Mouse (Mus musculus): ENCODE measurements at regions not wholly inside any gene's neighbourhood (a gene's known extent, or its start where the extent isn't known, plus 50 kb on each side); places are given as distances from the start of the nearest gene placed in this dataset.

GRCm38 (mm10) chr8:26384305-26384993, 265.1 kb downstream of the Gm45692 start:
- no peaks in the 10 kb centered on the region for H3K36me3 ChIP-seq (ENCODE audit: control insufficient read depth, insufficient read depth, low read length, poor library complexity, severe bottlenecking)
- TF ChIP-seq EP300 (IDR thresholded peaks at IDR 0.05; ENCODE audit: insufficient read depth, low read depth, low read length) (no peak), POLR2A (IDR thresholded peaks at IDR 0.05; ENCODE audit: insufficient read depth, low read length) (no peak), CTCF (IDR thresholded peaks at IDR 0.05; ENCODE audit: low read depth, low read length) (no peak)
- H3K27me3 ChIP-seq (ENCODE audit: control insufficient read depth, insufficient read depth, low read length, poor library complexity, severe bottlenecking): no peaks in the 10 kb centered on the region
- no peak overlapping the region for H3K9ac ChIP-seq (ENCODE audit: low read depth, poor library complexity, severe bottlenecking)
- H3K4me3 ChIP-seq (ENCODE audit: low read depth, low read length): no peak overlapping the region
- no peaks in the 10 kb centered on the region for H3K4me1 ChIP-seq (ENCODE audit: control insufficient read depth, insufficient read depth, low read length)
- no peaks in the 10 kb centered on the region for H3K9me3 ChIP-seq (replicated peaks; ENCODE audit: control insufficient read depth, insufficient read depth, low read length, poor library complexity, severe bottlenecking)
- no peak overlapping the region for H3K27ac ChIP-seq (ENCODE audit: insufficient read depth, low read length)

GRCm38 (mm10) chr8:26384994-26385345, 265.6 kb downstream of the Gm45692 start:
- no peak for TF ChIP-seq POLR2A (IDR thresholded peaks at IDR 0.05; ENCODE audit: insufficient read depth, low read length)
- TF ChIP-seq EP300 (IDR thresholded peaks at IDR 0.05; ENCODE audit: insufficient read depth, low read depth, low read length): no peak
- no peak for TF ChIP-seq CTCF (IDR thresholded peaks at IDR 0.05; ENCODE audit: low read depth, low read length)
- H3K4me3 ChIP-seq (ENCODE audit: low read depth, low read length): no peak overlapping the region
- no peaks in the 10 kb centered on the region for H3K9me3 ChIP-seq (replicated peaks; ENCODE audit: control insufficient read depth, insufficient read depth, low read length, poor library complexity, severe bottlenecking)
- H3K27me3 ChIP-seq (ENCODE audit: control insufficient read depth, insufficient read depth, low read length, poor library complexity, severe bottlenecking): no peaks in the 10 kb centered on the region
- H3K36me3 ChIP-seq (ENCODE audit: control insufficient read depth, insufficient read depth, low read length, poor library complexity, severe bottlenecking): no peaks in the 10 kb centered on the region
- H3K27ac ChIP-seq (ENCODE audit: insufficient read depth, low read length): no peak overlapping the region
- no peak overlapping the region for H3K9ac ChIP-seq (ENCODE audit: low read depth, poor library complexity, severe bottlenecking)
- no peaks in the 10 kb centered on the region for H3K4me1 ChIP-seq (ENCODE audit: control insufficient read depth, insufficient read depth, low read length)

GRCm38 (mm10) chr8:26395061-26395460, 275.7 kb downstream of the Gm45692 start:
- Histone ChIP-seq H3K9me3 (replicated peaks; ENCODE audit: control insufficient read depth, insufficient read depth, low read length, poor library complexity, severe bottlenecking) (no peaks in the 10 kb centered on the region), H3K27ac (ENCODE audit: insufficient read depth, low read length) (no peak overlapping the region), H3K9ac (ENCODE audit: low read depth, poor library complexity, severe bottlenecking) (no peak overlapping the region), H3K4me3 (ENCODE audit: low read depth, low read length) (no peak overlapping the region), H3K36me3 (ENCODE audit: control insufficient read depth, insufficient read depth, low read length, poor library complexity, severe bottlenecking) (no peaks in the 10 kb centered on the region), H3K27me3 (ENCODE audit: control insufficient read depth, insufficient read depth, low read length, poor library complexity, severe bottlenecking) (no peaks in the 10 kb centered on the region), H3K4me1 (ENCODE audit: control insufficient read depth, insufficient read depth, low read length) (no peaks in the 10 kb centered on the region)
- TF ChIP-seq CTCF (IDR thresholded peaks at IDR 0.05; ENCODE audit: low read depth, low read length) (no peak), EP300 (IDR thresholded peaks at IDR 0.05; ENCODE audit: insufficient read depth, low read depth, low read length) (no peak), POLR2A (IDR thresholded peaks at IDR 0.05; ENCODE audit: insufficient read depth, low read length) (no peak)

- Histone ChIP-seq H3K9ac (ENCODE audit: low read depth, poor library complexity, severe bottlenecking) (no peak overlapping the region), H3K9me3 (replicated peaks; ENCODE audit: control insufficient read depth, insufficient read depth, low read length, poor library complexity, severe bottlenecking) (no peaks in the 10 kb centered on the region), H3K4me3 (ENCODE audit: low read depth, low read length) (no peak overlapping the region), H3K27ac (ENCODE audit: insufficient read depth, low read length) (no peak overlapping the region), H3K36me3 (ENCODE audit: control insufficient read depth, insufficient read depth, low read length, poor library complexity, severe bottlenecking) (no peaks in the 10 kb centered on the region), H3K27me3 (ENCODE audit: control insufficient read depth, insufficient read depth, low read length, poor library complexity, severe bottlenecking) (no peaks in the 10 kb centered on the region), H3K4me1 (ENCODE audit: control insufficient read depth, insufficient read depth, low read length) (no peaks in the 10 kb centered on the region)
- TF ChIP-seq POLR2A (IDR thresholded peaks at IDR 0.05; ENCODE audit: insufficient read depth, low read length) (no peak), EP300 (IDR thresholded peaks at IDR 0.05; ENCODE audit: insufficient read depth, low read depth, low read length) (no peak), CTCF (IDR thresholded peaks at IDR 0.05; ENCODE audit: low read depth, low read length) (no peak)
Observed at GRCm38 (mm10) chr8:26420002-26420401, 300.7 kb downstream of the Gm45692 start.

GRCm38 (mm10) chr8:26420536-26420935, 301.2 kb downstream of the Gm45692 start:
- TF ChIP-seq POLR2A (IDR thresholded peaks at IDR 0.05; ENCODE audit: insufficient read depth, low read length): no peak
- no peak for TF ChIP-seq EP300 (IDR thresholded peaks at IDR 0.05; ENCODE audit: insufficient read depth, low read depth, low read length)
- TF ChIP-seq CTCF (IDR thresholded peaks at IDR 0.05; ENCODE audit: low read depth, low read length): no peak
- H3K27ac ChIP-seq (ENCODE audit: insufficient read depth, low read length): no peak overlapping the region
- H3K9me3 ChIP-seq (replicated peaks; ENCODE audit: control insufficient read depth, insufficient read depth, low read length, poor library complexity, severe bottlenecking): no peaks in the 10 kb centered on the region
- H3K4me3 ChIP-seq (ENCODE audit: low read depth, low read length): no peak overlapping the region
- H3K27me3 ChIP-seq (ENCODE audit: control insufficient read depth, insufficient read depth, low read length, poor library complexity, severe bottlenecking): no peaks in the 10 kb centered on the region
- H3K36me3 ChIP-seq (ENCODE audit: control insufficient read depth, insufficient read depth, low read length, poor library complexity, severe bottlenecking): no peaks in the 10 kb centered on the region
- H3K4me1 ChIP-seq (ENCODE audit: control insufficient read depth, insufficient read depth, low read length): no peaks in the 10 kb centered on the region
- H3K9ac ChIP-seq (ENCODE audit: low read depth, poor library complexity, severe bottlenecking): no peak overlapping the region

GRCm38 (mm10) chr8:26427311-26427710, 308.0 kb downstream of the Gm45692 start:
- Histone ChIP-seq H3K27ac (ENCODE audit: insufficient read depth, low read length) (no peak overlapping the region), H3K4me1 (ENCODE audit: control insufficient read depth, insufficient read depth, low read length) (no peaks in the 10 kb centered on the region), H3K27me3 (ENCODE audit: control insufficient read depth, insufficient read depth, low read length, poor library complexity, severe bottlenecking) (no peaks in the 10 kb centered on the region), H3K4me3 (ENCODE audit: low read depth, low read length) (no peak overlapping the region), H3K36me3 (ENCODE audit: control insufficient read depth, insufficient read depth, low read length, poor library complexity, severe bottlenecking) (no peaks in the 10 kb centered on the region), H3K9me3 (replicated peaks; ENCODE audit: control insufficient read depth, insufficient read depth, low read length, poor library complexity, severe bottlenecking) (no peaks in the 10 kb centered on the region), H3K9ac (ENCODE audit: low read depth, poor library complexity, severe bottlenecking) (no peak overlapping the region)
- TF ChIP-seq POLR2A (IDR thresholded peaks at IDR 0.05; ENCODE audit: insufficient read depth, low read length) (no peak), EP300 (IDR thresholded peaks at IDR 0.05; ENCODE audit: insufficient read depth, low read depth, low read length) (no peak), CTCF (IDR thresholded peaks at IDR 0.05; ENCODE audit: low read depth, low read length) (no peak)
